Mouse (Mus musculus) erythroblast, adult 5-6 weeks (primary cell): ENCODE results near the gene Gpr153. TPM values are rescaled to one million over a fixed set of nuclear protein-coding genes. Genes with fewer than 3 reads are reported as not detected.
A peak's percentile ranks its signal among the peaks of the same experiment; 100 is the strongest.
"Not testable (repeated sequence)": the region's sequence is repeated elsewhere in the genome, so short reads cannot be mapped to it uniquely, and the experiment has no call there.

ENCODE experiments used
- ATAC-seq: replicated peaks from 2 replicates; pipeline ENCODE4 v1.8.0; 2016; ENCODE audit warnings: moderate number of reproducible peaks, mild to moderate bottlenecking, moderate TSS enrichment, inconsistent platforms; ENCODE audit not compliant: poor library complexity, low FRiP score, severe bottlenecking
- total RNA-seq, 2 experiments: library from RNA; stranded (forward) in 1 of 2; stranded (reverse) in 1 of 2; fragments of 150-400 nt in 1 of 2; fragments of 200-764, 138-1000 nt in 1 of 2; gene quantifications; 2 replicates each; pipeline versions ENCODE4 v1.2.3 to v1.2.4; 2015 to 2017; ENCODE audit warnings: low replicate concordance in 2 of 2

The Gpr153 gene
- not detected in 2 replicates for total RNA-seq (2015; ENCODE audit: low replicate concordance)
- 0.28 TPM in 1 of 2 replicates, not detected in the other for total RNA-seq (2017; ENCODE audit: low replicate concordance)

DNA sequence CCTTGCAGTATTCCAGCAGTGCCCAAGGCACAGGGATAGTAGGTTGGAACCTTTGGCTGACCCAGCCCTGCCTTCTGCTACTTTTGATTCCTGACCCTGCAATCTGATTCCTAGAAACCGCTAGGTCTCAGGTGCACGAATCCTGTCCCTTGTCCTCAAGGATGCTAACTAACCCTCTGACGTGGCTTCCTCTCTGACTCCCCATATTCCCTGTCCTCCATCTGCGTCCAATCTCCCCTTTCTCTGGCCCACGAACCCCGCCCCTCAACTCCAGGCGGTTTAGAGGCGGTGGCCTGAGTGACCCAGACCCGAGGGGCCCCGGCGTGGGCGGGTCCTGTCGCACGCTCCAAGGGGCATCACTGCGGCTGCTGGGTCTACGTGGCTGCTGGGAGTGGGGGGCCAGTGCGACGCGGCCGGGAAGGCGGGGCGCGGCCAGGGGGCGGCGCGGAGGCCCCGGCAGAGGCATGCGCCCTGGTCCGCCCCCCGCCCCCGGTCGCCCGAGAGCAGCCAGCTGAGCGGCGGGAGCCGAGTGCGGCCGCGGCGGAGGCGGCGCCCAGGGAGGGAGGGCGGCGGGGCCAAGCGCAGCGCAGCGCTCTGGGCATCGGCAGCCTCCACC lies at the start of gene Gpr153:
Gene Gpr153 (plus strand): TSS at position 612 of the 616 bp plus-strand sequence.
- ATAC-seq, result no peak

DNA sequence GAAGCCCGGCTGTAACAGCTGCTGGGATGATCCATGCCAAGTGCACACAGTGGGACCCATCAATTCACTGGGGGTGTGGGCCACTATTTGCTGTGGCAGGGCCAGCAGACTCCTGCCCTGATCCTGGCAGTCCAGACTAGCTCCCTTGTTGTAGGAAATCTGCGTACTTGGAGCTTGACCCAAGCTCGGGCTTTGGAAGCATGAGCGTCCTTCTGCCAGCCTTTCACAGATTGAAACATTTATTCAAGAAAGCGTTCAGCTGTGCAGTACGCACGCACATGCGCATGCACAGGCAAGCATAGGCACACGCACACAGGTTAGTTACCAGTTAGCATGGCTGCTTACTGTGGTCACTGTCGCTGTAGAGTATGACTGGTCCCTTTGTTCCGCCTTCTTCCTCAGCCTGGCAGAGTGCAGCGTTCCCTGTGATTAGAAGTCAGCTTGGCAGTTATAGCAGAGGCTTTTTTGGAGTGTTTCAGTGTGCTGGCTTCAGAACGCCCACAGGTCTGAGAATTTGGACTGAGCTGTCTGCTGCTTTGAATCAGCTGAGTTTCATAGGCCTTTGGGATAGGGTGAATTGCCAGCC lies 47.0 kb upstream of the Gpr153 start:
- ATAC-seq, result no peak

DNA sequence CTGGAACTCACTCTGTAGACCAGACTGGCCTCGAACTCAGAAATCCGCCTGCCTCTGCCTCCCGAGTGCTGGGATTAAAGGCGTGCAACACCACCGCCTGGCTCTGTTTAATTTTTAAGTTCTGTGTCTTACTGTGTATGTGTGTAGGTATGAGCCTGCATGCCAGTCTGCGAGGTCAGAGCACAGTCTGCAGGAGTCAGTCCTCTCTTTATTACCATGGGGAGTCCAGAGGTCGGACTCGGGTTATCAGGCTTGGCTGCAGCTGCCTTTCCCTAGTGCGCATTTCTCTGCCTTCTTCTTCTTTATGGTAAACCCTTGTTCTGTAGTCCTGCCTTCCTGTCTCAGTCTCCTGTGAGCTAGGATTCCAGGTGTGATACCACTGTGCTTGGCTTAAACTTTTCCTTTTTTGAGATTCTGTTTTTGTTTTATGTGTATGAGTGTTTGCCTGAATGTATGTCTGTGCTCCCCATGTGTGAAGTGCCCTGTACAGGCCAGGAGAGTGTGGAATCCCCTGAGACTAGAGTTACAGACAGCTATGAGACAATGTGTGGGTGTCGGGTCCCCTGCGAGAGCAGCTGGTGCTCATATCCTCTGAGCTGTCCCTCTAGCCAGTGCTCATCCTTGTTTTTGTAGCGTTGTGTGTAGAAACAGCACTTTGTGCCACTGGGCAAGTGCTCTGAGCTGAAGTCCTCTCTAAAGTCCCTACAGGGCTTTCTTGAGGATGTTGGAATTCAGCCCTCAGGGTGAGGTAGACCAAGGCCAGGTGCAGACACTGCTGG lies 46.1 kb upstream of the Gpr153 start:
- ATAC-seq, result no peak

DNA sequence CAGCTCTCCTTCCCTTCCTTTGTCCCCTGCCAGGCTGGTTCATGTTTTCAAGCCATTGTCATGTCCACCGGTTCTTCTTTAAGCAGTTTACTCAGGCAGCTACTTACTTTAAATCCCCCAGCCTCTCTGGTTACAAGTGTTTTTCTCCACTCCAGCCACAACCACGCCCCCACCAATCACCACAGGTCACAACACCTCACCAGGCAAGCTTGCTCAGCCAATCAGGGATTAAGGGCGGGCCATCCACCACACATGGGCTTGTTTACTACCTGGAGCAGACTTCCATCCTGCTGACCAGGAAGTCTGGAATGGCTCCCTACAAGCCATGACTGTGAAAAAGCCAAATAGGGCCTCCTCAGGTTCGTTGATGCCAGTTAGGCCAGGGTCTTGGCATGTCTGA lies 43.7 kb upstream of the Gpr153 start:
- ATAC-seq, result not testable (repeated sequence)

DNA sequence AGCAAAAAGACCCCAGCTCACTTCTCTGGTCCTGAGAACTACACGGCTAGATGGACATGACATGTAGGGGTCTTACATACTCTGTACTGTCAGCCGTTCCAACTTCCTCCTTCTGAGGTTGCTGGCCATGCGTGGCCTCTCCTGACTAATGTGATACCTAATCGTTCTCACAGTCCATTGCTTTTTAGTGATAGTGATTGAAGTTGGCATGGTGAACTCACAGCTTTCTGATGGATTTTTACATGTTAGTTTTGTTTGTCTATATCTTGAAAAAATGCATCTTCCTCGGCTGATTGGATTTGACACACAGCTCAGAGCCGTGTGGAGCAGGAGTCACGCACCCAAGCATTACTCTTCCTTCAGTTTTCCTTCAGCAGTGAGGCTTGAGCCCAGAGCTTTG lies 42.7 kb upstream of the Gpr153 start:
- ATAC-seq, result no peak

DNA sequence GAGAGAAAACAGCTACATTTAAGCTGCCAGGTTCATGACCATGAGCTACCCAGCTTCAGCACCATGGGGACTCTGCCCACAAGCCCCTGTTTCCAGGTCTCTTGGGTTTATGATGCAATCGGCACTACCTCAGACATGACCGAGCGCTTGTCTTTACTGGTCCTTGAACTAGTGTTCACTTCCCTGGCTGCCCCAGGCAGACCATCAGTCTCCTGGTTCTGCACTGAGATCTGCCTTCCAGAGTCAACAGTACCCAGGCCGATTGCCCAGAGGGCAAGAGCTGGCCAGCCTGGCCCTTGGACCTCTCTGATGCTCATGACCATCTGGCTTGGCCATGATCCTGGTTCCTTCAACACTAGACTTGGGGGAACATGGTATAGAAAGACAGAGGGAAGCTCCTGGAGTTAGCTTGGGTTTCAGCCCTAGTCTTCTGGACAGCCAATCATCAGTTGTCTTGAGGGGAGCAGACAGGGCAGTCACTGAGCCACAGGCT lies 41.6 kb upstream of the Gpr153 start:
- no peak for ATAC-seq

DNA sequence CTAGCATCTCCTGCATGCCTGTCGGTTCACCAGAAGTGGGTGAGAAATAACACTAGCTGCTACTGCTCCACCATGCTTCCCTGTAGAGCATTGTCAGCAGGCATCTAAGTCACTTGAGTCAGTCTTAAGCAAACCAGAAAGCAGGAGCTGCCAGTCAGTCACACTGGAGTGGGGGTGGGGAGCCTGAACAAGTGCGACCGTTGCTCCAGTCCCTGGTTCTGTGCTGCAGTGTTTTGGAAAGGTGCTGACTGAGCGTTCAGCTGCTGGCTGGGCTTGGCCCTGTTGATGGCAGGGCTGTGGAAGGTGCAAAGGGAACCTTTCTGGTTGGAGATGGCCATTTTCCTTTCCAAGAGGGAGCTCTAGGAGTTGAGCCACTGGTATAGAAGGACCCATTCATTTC lies 34.1 kb upstream of the Gpr153 start:
- no peak for ATAC-seq

DNA sequence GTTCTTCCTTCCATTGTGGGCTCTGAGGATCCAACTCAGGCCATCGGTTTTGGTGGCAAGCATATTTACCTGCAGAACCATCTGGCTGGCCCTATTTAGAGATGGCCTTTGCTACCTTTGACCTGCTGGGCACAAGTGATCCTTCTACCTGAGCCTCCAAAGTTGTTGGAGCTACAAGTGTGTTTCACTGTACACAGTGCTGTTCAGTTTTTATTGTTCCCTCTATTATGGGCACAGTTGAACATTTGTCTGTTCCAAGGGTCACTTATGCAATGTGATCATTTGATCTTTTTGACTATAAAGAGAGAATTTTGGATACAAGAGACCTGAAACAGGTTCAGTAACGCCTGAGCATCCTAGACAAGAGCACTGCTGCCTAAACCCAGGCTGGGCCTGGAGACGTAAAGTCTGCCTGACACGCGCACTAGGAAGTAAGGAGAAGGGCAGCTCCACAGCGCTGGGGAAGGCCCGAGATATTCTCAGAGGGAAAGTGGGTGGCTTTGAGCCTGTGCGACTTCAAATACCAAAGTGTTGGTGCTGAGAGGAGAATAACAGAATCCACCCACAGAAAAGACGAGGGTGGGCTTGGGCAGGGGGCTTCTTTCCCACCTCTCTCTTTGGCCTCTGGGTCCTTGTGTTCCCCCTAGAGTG lies 30.7 kb upstream of the Gpr153 start:
- no peak for ATAC-seq

DNA sequence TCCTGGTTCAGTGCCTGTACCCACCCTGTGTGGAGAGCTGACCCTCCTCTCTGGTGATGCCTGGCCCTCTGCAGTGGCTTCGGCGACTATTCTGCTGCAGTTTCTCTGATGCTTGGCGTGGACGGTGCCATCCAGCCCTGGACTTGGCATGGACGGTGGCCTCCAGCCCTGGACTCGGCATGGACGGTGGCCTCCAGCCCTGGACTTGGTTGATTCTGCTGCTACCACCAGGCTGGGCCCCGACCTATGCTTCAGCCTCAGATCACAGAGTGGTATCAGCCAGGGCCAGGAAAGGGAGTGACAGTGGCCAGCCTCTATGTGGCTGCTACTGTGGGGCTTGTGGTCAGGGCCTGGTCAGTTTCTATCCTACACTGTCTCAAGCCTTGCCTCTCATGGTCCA lies 30.1 kb upstream of the Gpr153 start:
- no peak for ATAC-seq

DNA sequence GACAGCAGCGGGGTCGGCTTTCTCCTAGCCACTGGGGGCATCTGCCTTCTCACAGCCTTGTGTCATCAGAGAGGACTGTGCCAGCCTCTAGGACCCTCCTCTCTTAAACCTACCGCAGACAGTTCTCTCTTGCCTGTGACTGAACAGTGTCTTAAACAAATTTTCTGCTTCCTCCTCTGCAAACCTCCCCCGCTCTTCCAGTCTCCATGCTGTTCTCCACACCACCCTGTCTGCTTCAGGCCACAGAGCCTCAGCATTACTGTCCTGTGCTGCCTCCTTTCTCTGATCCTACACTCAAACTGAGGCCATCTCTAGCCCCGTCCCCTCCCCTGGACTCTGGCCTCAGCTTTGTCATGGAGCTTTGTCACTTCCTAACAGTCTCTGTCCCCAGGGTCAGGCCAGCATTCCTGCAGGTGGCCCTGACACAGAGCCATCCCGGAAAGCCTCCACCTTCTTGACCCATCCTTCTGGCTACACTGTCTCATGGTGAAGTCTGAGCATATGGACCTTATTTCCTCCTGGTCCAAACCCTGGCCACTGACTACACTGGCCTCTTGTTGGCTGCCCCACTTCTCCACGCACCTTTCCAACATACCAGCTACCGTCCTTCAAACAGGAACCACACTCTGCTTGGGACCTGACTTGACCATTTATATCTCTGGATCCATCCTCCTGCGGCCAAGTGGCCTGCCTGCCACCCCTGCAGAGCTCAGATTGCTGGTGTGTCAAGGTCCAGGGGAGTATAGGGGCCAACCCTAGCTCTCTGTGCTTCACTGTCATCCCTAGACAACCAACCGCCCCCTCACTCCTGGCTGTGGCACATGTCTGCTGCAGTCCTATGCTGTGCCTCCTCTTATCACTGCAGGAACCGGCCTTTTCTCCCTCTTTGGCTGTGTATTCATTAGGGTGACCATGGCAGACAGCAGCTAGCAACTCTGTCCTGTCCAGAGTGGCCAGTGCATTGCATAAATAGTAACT lies 29.2 kb upstream of the Gpr153 start:
- no peak for ATAC-seq

DNA sequence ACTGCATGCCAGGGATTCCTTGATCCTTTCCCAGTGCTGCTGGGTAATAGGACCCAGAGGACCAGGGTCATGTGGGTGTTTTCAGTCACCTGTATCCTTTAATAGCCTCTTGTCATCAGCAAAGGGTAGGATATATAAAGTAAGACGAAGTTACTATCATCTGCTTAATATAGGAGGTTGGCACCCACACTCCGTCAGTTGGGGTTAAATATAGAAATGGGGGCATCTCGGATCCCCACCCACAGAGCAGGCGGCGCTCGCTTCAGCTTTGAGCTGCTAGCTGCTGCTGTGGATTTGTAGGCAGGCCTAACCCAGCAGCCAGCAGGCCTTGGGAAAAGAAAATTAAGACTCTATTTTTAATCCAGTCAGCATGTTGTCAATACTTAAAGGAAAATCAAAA lies 28.0 kb upstream of the Gpr153 start:
- ATAC-seq, result no peak

DNA sequence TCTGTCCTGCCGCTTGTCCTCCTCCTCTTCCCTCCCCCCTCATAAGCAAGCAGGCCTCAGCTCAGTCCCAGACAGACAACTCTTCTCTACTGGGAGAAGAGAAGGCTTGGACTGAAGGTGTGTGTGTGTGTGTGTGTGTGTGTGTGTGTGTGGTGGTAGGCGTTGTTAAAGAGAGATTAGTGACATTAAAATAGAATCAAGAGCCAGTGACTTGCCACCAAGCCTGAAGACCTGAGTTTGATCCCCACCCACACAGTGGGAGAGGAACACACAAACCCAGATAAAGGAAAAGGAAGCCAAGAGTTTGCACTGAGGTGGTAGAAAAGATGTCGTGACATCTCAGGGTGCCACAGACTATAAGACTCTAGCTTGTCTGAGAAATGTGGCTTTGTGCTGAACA lies 26.8 kb upstream of the Gpr153 start:
- ATAC-seq, result no peak

DNA sequence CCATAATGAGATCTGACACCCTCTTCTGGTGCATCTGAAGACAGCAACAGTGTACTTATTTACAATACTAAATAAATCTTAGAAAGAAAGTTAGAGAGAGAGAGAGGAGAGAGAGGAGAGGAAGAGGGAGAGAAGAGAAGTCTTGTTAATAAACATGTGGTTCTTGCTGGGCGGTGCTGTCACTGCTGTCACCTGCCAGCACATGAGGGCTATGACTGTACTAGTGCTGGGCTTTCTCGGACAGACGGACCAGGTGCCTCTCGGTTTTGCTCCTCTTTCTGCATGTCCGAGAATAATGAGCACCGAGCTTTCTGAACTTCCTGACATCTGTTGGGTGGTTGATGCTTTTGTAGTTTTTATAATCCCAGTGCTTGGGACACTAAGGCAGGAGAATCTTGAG lies 23.4 kb upstream of the Gpr153 start:
- no peak for ATAC-seq

DNA sequence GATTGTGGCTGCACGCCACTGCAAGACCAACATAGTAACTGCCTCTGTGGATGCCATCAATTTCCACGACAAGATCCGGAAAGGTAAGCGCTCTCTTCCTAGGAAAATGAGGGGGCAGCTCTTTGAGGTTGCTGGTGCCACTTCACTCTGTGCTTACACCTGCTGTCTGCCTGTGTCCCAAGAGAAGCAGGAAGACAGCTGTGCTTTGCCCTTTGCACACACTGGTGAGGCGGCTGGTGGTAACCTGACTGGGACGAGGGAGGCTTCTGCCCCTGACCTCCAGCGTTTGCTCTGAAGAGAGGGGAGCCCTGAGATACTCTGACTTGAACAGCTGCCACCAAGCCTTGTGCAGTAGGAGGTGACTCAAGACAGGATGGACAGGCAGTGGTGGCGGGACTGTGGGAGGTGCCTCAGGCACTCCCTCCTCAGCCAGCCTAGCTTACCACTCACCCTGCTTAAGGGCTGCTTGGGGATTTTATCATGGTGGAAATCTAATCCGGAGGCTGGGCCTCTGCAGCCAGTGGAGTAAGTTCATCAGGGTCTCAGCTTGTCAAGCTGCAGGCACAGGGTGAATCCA lies 20.8 kb upstream of the Gpr153 start:
- no peak for ATAC-seq

DNA sequence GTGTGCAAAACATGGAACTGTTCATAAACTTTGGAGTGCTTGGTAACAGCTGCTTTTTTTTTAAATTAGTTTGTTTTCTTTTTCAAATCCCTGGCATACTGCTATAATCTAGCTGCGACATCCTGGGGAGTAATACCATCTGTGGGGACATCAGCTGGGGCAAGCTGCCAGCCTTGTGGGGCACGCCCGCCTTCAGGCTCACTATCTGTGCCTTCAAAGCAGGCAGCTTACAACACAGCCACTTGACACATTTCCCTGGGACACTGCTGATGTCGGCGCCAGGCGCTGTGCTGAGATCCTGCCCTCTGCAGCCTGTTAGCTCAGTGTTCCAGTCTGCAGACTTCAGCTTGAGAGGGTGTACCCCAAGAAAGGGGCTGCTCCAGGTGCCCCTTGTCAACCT lies 17.0 kb upstream of the Gpr153 start:
- peak; percentile 90 for ATAC-seq

DNA sequence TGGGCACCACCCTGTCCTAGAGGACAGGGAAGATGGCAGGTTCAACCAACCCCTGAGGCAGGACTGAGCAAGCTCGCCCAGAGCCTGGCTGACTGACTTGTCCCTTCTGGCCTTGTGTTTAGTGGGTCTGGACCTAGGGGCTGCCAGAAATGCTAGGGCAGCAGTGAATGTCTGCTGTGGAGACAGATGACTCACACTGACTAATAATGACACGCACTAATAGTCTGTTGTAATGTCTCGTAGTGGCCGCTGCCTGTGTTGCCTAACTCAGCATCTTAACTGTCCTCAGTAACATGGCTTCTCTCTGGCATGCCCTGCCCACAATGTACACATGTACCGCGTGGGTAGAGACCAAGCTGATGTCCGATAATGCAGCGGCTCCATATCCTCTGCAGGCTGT lies 13.6 kb upstream of the Gpr153 start:
- ATAC-seq, result no peak

DNA sequence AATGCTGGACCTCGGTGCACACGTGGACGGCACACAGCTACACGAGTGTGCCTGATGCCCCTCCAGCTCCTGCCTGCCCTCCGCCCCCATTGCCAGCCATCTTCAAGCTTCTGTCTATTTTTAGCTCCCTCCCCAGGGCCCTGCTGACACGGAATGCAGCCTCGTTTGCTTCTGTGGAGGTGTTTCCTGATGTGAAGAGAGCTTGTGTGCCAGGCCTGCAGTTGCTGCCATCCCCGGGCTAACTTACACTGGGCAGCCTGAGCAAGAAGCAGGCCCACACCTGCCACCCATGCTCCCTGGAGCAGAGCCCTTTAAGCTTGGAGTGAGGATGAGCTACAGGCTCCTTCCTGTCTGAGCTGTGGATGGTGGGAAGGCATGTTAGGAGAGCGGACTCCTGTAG lies 11.8 kb upstream of the Gpr153 start:
- ATAC-seq, result no peak

DNA sequence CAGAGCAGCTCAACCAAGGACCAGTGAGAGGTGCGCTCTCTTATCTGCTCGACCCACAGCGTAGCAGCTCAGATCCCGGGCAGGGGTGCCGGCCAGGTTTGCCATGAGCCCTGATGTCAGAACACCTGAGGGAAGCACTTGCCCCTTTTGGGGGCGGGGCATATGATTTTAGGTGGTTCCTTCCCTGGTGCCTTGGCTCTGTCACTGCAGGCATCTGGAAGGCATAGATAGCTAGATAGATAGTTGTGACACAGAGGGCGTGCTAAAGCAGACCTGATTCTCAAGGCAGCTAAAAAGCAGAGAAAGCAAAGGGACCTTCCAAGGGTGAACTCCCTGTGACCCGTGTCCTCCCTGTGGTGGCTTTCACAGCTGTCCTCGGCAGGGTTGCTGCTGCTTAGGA lies 10.9 kb upstream of the Gpr153 start:
- ATAC-seq, result peak; percentile 45
